Mouse (Mus musculus) left cerebral cortex, postnatal 36 days (tissue): ENCODE data around the gene Tagln2. TPM values are rescaled to one million over a fixed set of nuclear protein-coding genes. Genes with fewer than 3 reads are reported as not detected.

Experiments
- DNase-seq, 2 experiments: peaks; one replicate each; pipeline ENCODE4 v3.0.0; 2021 to 2022; ENCODE audit warnings: low spot score in 2 of 2, mixed read lengths in 1 of 2
- intact Hi-C: fragments of 180-260 bp; cut with DNase I; formaldehyde crosslinking; loops from one replicate; pipeline ENCODE4 v1.15.1; 2025
- total RNA-seq, 2 experiments: library from RNA; stranded (reverse); gene quantifications; 2 replicates each; pipeline ENCODE4 v1.2.3; 2021

The Tagln2 gene
- total RNA-seq, 2 experiments from 2014 or later: 10.0 to 11.6 TPM

DNA sequence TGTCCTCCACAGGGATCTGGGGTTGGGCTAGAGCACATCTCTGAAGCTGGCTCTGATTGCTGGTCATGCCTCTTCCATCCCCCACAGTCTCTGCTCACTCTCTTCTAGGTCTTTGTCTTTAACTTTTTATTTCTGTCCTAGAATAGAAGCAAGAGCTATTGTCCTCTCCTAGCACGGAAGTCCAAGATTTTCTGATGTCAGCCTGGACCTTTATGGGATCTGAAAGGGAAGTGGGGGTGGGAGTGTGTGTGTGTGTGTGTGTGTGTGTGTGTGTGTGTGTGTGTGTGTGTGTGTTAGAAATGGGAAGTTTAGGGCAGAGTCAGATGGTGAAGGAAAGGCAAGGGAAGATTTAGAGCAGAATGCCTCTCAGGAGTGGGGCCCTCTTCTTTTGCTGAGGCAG is 52.8 kb downstream of the Tagln2 start:
- no peak for DNase-seq
- intact Hi-C loops: no loop called here

GRCm38 (mm10) chr1:172555638-172556037 is 55.8 kb downstream of the Tagln2 start, which contains the start of gene Vsig8:
Vsig8 (plus strand) TSS chr1:172555938.
- intact Hi-C loops: no loop called here
- DNase-seq: no peak

Other genes starting within 250 kb of the Tagln2 start
- gene Atp1a4, start 241.6 kb upstream of the Tagln2 start, total RNA-seq: not detected
- gene Igsf8, start 238.4 kb upstream of the Tagln2 start, total RNA-seq: 100 to 1,000 TPM; 253 to 300 TPM
- gene Atp1a2, start 202.0 kb upstream of the Tagln2 start, total RNA-seq: 100 to 1,000 TPM; 590 to 654 TPM
- 100 to 1,000 TPM; 134 to 136 TPM for gene Kcnj9, start 170.7 kb upstream of the Tagln2 start, total RNA-seq
- 10 to 100 TPM; 86.8 to 97.1 TPM for gene Kcnj10, start 158.8 kb upstream of the Tagln2 start, total RNA-seq
- 1 to 10 TPM; 7.8 to 8.3 TPM for gene Pigm, start 123.5 kb upstream of the Tagln2 start, total RNA-seq
- gene Slamf9, start 24.7 kb upstream of the Tagln2 start, total RNA-seq: under 1 TPM; 0.49 to 0.82 TPM
- gene Igsf9, start 18.3 kb upstream of the Tagln2 start, total RNA-seq: 10 to 100 TPM in 1 of 2 experiments, 1 to 10 TPM in 1; 8.4 to 11.2 TPM
- 1 to 10 TPM; 3.4 to 4.0 TPM for gene Cfap45, start 20.8 kb downstream of the Tagln2 start, total RNA-seq
- under 1 TPM in 1 of 2 experiments, not detected in 1; 0.47 TPM for gene Vsig8, start 55.9 kb downstream of the Tagln2 start, total RNA-seq
- gene Slamf8, start 90.5 kb downstream of the Tagln2 start, total RNA-seq: not detected
- gene Fcrl6, start 102.5 kb downstream of the Tagln2 start, total RNA-seq: not detected
- 1 to 10 TPM; 5.2 to 7.3 TPM for gene Dusp23, start 132.9 kb downstream of the Tagln2 start, total RNA-seq
- not detected for gene Crp, start 198.0 kb downstream of the Tagln2 start, total RNA-seq